Comparison of ENCODE assay signal across 9 mouse cellular contexts in genomic region chr6:90551251-90551650, GRCm38 (mm10). TPM values are rescaled to one million over a fixed set of nuclear protein-coding genes. Genes with fewer than 3 reads are reported as not detected.
DNase-seq lines count a peak whose midpoint lies in the region; ATAC-seq and TF ChIP-seq lines count a peak whose summit lies in the region.
"Had no signal": no experiment of that assay in that cellular context is flagged by ENCODE, and none has a peak within 500 bp of the region (broad histone marks: within the 10 kb centered on the region; RNA-seq: fewer than 3 reads in every experiment).

No protein-coding gene starts in this region.

- DNase-seq in forebrain, embryonic 10.5 days (ENCODE audit: extremely low spot score, low spot score) = no peak
- peak; percentile 50 for DNase-seq in liver, adult 2 months (ENCODE audit: extremely low read depth, low read depth, low spot score)
- DNase-seq in liver = no peak
- no peak for DNase-seq in right cerebral cortex, postnatal 4 days
- no peak for DNase-seq in layer of hippocampus, adult 9-10 months (ENCODE audit: low spot score)

- H3K9ac ChIP-seq in forebrain, embryonic 15.5 days (replicated peaks) = 0 out of 2 replicates have a peak overlapping the region, but pooled peaks have one; percentile 13
- peak overlapping the region; percentile 85 for H3K9ac ChIP-seq in liver, adult 2 months (ENCODE audit: low read depth, low read length)
- 0 out of 2 replicates have a peak overlapping the region, but pooled peaks have one; percentile 36 for H3K9ac ChIP-seq in intestine, embryonic 15.5 days
- H3K9ac ChIP-seq in neural tube, embryonic 15.5 days (replicated peaks) = peak overlapping the region; percentile 20; the same call in 1 of the 2 replicates
- H3K9ac ChIP-seq: midbrain, embryonic 12.5 days had no signal

- no peak for ATAC-seq in forebrain, embryonic 15.5 days (replicated peaks)
- ATAC-seq in intestine, embryonic 15.5 days = no peak
- ATAC-seq in neural tube, embryonic 15.5 days (ENCODE audit: low FRiP score) = no peak

- no peak for TF ChIP-seq CTCF in liver, adult 2 months (IDR thresholded peaks at IDR 0.05; ENCODE audit: low read depth, low read length)

- H3K79me2 ChIP-seq in liver, adult 2 months (ENCODE audit: control insufficient read depth, insufficient read depth, low read length) = peaks cover 19% of the 10 kb centered on the region

- H3K4me2 ChIP-seq in forebrain, embryonic 15.5 days (replicated peaks) = peak overlapping the region; percentile 5; the same call in 1 of the 2 replicates
- peak overlapping the region; percentile 59 for H3K4me2 ChIP-seq in intestine, embryonic 15.5 days (replicated peaks)
- peak overlapping the region; percentile 47 for H3K4me2 ChIP-seq in neural tube, embryonic 15.5 days

- H3K27ac ChIP-seq in forebrain, embryonic 15.5 days (replicated peaks) = no peak overlapping the region
- H3K27ac ChIP-seq in forebrain, embryonic 10.5 days = no peak overlapping the region
- peak overlapping the region; percentile 97 for H3K27ac ChIP-seq in liver, adult 2 months (replicated peaks; ENCODE audit: insufficient read depth, low read depth, low read length)
- H3K27ac ChIP-seq in intestine, embryonic 15.5 days = no peak overlapping the region
- no peak overlapping the region; the same call in 1 of the 2 replicates for H3K27ac ChIP-seq in neural tube, embryonic 15.5 days (replicated peaks)
- H3K27ac ChIP-seq: midbrain, embryonic 12.5 days had no signal

- peak overlapping the region; percentile 25 for H3K4me3 ChIP-seq in forebrain, embryonic 15.5 days
- no peak overlapping the region for H3K4me3 ChIP-seq in forebrain, embryonic 10.5 days
- H3K4me3 ChIP-seq in liver, adult 2 months (ENCODE audit: insufficient read depth, low read depth, low read length) = peak overlapping the region; percentile 63
- H3K4me3 ChIP-seq in intestine, embryonic 15.5 days (replicated peaks) = peak overlapping the region; percentile 35
- H3K4me3 ChIP-seq in neural tube, embryonic 15.5 days (replicated peaks) = peak overlapping the region; percentile 11

- TF ChIP-seq POLR2A in liver, adult 2 months (IDR thresholded peaks at IDR 0.05; ENCODE audit: extremely low read depth, insufficient read depth, low read length) = no peak

- 0 out of 2 replicates have a peak, but pooled peaks cover 2% of the 10 kb centered on the region for H3K27me3 ChIP-seq in forebrain, embryonic 15.5 days
- H3K27me3 ChIP-seq in forebrain, embryonic 10.5 days (ENCODE audit: poor library complexity, severe bottlenecking) = peaks cover 29% of the 10 kb centered on the region
- H3K27me3 ChIP-seq in liver, adult 2 months (ENCODE audit: control insufficient read depth, insufficient read depth, low read length) = no peaks in the 10 kb centered on the region
- H3K27me3 ChIP-seq in intestine, embryonic 15.5 days (replicated peaks) = no peaks in the 10 kb centered on the region; the same call in 1 of the 2 replicates
- no peaks in the 10 kb centered on the region for H3K27me3 ChIP-seq in neural tube, embryonic 15.5 days (replicated peaks)

- no peaks in the 10 kb centered on the region for H3K36me3 ChIP-seq in forebrain, embryonic 15.5 days
- no peaks in the 10 kb centered on the region for H3K36me3 ChIP-seq in forebrain, embryonic 10.5 days (replicated peaks)
- no peaks in the 10 kb centered on the region for H3K36me3 ChIP-seq in liver, adult 2 months (ENCODE audit: control insufficient read depth, insufficient read depth, low read length)
- H3K36me3 ChIP-seq in intestine, embryonic 15.5 days = no peaks in the 10 kb centered on the region
- H3K36me3 ChIP-seq in neural tube, embryonic 15.5 days = no peaks in the 10 kb centered on the region
- H3K36me3 ChIP-seq: midbrain, embryonic 12.5 days had no signal

- no peaks in the 10 kb centered on the region for H3K9me3 ChIP-seq in forebrain, embryonic 15.5 days
- no peaks in the 10 kb centered on the region for H3K9me3 ChIP-seq in forebrain, embryonic 10.5 days
- H3K9me3 ChIP-seq in intestine, embryonic 15.5 days = no peaks in the 10 kb centered on the region
- no peaks in the 10 kb centered on the region for H3K9me3 ChIP-seq in neural tube, embryonic 15.5 days (replicated peaks)
- H3K9me3 ChIP-seq: midbrain, embryonic 12.5 days had no signal

- no peaks in the 10 kb centered on the region for H3K4me1 ChIP-seq in forebrain, embryonic 15.5 days
- H3K4me1 ChIP-seq in forebrain, embryonic 10.5 days = peaks cover 20% of the 10 kb centered on the region
- peaks cover 39% of the 10 kb centered on the region for H3K4me1 ChIP-seq in liver, adult 2 months (ENCODE audit: control insufficient read depth, insufficient read depth, low read length)
- H3K4me1 ChIP-seq in intestine, embryonic 15.5 days (replicated peaks) = peaks cover 6% of the 10 kb centered on the region; the same call in 1 of the 2 replicates
- no peaks in the 10 kb centered on the region for H3K4me1 ChIP-seq in neural tube, embryonic 15.5 days
- H3K4me1 ChIP-seq: midbrain, embryonic 12.5 days had no signal

RNA-seq across cellular contexts. Expression of gene Slc41a3, which starts 53.3 kb away (rescaled TPM):
- 2.3 and 2.5 TPM in 2 replicates for polyA plus RNA-seq in forebrain, embryonic 15.5 days (2015; fragmentation: Nextera tagmentation; extraction: Ambion mirVana)
- 1.4 and 2.3 TPM in 2 replicates for polyA plus RNA-seq in forebrain, embryonic 10.5 days (2016; fragmentation: Nextera tagmentation; extraction: Ambion mirVana)
- 1.1 and 1.5 TPM in 2 replicates for total RNA-seq in liver, adult 2 months (2014; rRNA removed)
- 1.0 and 1.5 TPM in 2 replicates for polyA plus RNA-seq in liver, adult 2 months (2012; rRNA removed)
- 5.1 and 5.7 TPM in 2 replicates for polyA plus RNA-seq in intestine, embryonic 15.5 days (2015; fragmentation: Nextera tagmentation; extraction: Ambion mirVana)
- 8.2 TPM in 2 replicates for polyA plus RNA-seq in neural tube, embryonic 15.5 days (2015; fragmentation: Nextera tagmentation; extraction: Ambion mirVana)

Comparison
In these comparisons a context has a peak if more than half of its experiments do, and no peak if none do; other contexts are left out.
1. H3K4me2 ChIP-seq: peak in every context shown above with its lines; median percentile 59 in intestine, embryonic 15.5 days; 47 in neural tube, embryonic 15.5 days; 5 in forebrain, embryonic 15.5 days.
2. H3K9ac ChIP-seq: peak in every context shown above with its lines; median percentile 85 in liver, adult 2 months; 36 in intestine, embryonic 15.5 days; 20 in neural tube, embryonic 15.5 days; 13 in forebrain, embryonic 15.5 days.